Mouse (Mus musculus): Measurements from ENCODE around the gene Zfp637. TPM values are rescaled to one million over a fixed set of nuclear protein-coding genes. Genes with fewer than 3 reads are reported as not detected.
"Not testable (repeated sequence)": the region's sequence is repeated elsewhere in the genome, so short reads cannot be mapped to it uniquely, and the experiment has no call there.

Zfp637 gene
- total RNA-seq (2021): 10 to 100 TPM; 47.8 to 51.9 TPM

GRCm38 (mm10) chr6:117840686-117841510 lies at the start of gene Zfp637:
Zfp637 (plus strand) TSS chr6:117841180.
- peak; percentile 92 to 93 for DNase-seq

- no peak for DNase-seq
Observed at GRCm38 (mm10) chr6:117795251-117795650, 45.7 kb upstream of the Zfp637 start.

GRCm38 (mm10) chr6:117800824-117801223 lies 40.2 kb upstream of the Zfp637 start:
- DNase-seq: no peak

- DNase-seq: no peak
Observed at GRCm38 (mm10) chr6:117801801-117802200, 39.2 kb upstream of the Zfp637 start.

GRCm38 (mm10) chr6:117807756-117808155 lies 33.2 kb upstream of the Zfp637 start:
- DNase-seq: no peak

- DNase-seq: no peak
Observed at GRCm38 (mm10) chr6:117809816-117810215, 31.2 kb upstream of the Zfp637 start.

GRCm38 (mm10) chr6:117810717-117811116 lies 30.3 kb upstream of the Zfp637 start:
- DNase-seq: no peak

- no peak for DNase-seq
Observed at GRCm38 (mm10) chr6:117811256-117811655, 29.7 kb upstream of the Zfp637 start.

GRCm38 (mm10) chr6:117814681-117815080 lies 26.3 kb upstream of the Zfp637 start:
- no peak for DNase-seq

- no peak for DNase-seq
Observed at GRCm38 (mm10) chr6:117817108-117817541, 23.9 kb upstream of the Zfp637 start.

GRCm38 (mm10) chr6:117820327-117820726 lies 20.7 kb upstream of the Zfp637 start:
- peak in 1 of 2 experiments; percentile 13 for DNase-seq

GRCm38 (mm10) chr6:117825369-117825768 lies 15.6 kb upstream of the Zfp637 start:
- DNase-seq: peak; percentile 37 to 58

GRCm38 (mm10) chr6:117828273-117828672 lies 12.7 kb upstream of the Zfp637 start:
- DNase-seq: peak; percentile 67 to 68

- no peak for DNase-seq
Observed at GRCm38 (mm10) chr6:117841511-117841955, 553 bp downstream of the Zfp637 start.

- no peak for DNase-seq
Observed at GRCm38 (mm10) chr6:117844597-117844996, 3.6 kb downstream of the Zfp637 start.

GRCm38 (mm10) chr6:117846671-117847070 lies 5.7 kb downstream of the Zfp637 start:
- DNase-seq: not testable (repeated sequence)

GRCm38 (mm10) chr6:117847772-117848171 lies 6.8 kb downstream of the Zfp637 start:
- no peak for DNase-seq

GRCm38 (mm10) chr6:117848577-117848976 lies 7.6 kb downstream of the Zfp637 start:
- no peak for DNase-seq

- DNase-seq: no peak
Observed at GRCm38 (mm10) chr6:117851747-117852146, 10.8 kb downstream of the Zfp637 start.

GRCm38 (mm10) chr6:117857990-117858389 lies 17.0 kb downstream of the Zfp637 start:
- DNase-seq: no peak

- DNase-seq: no peak
Observed at GRCm38 (mm10) chr6:117861848-117862247, 20.9 kb downstream of the Zfp637 start, which contains the start of gene Zfp239. Zfp239 (plus strand) TSS chr6:117862100.

- DNase-seq: no peak
Observed at GRCm38 (mm10) chr6:117862465-117862864, 21.5 kb downstream of the Zfp637 start.

GRCm38 (mm10) chr6:117862899-117863620 lies 22.1 kb downstream of the Zfp637 start:
- peak; percentile 57 to 62 for DNase-seq
